Mouse (Mus musculus) thymus, postnatal 14 days (tissue): ENCODE measurements at regions not wholly inside any gene's neighbourhood (a gene's known extent, or its start where the extent isn't known, plus 50 kb on each side); places are given as distances from the start of the nearest gene placed in this dataset.
"Not testable (repeated sequence)": the region's sequence is repeated elsewhere in the genome, so short reads cannot be mapped to it uniquely, and the experiment has no call there.

ENCODE experiments used
- DNase-seq: peaks from one replicate; pipeline ENCODE4 v3.0.0; 2021

- no peak for DNase-seq
These were observed 497.2 kb upstream of the Pdzrn3 start for GRCm38 (mm10) chr6:101874894-101875293.

- DNase-seq, result no peak
These were observed 481.2 kb upstream of the Pdzrn3 start for GRCm38 (mm10) chr6:101858895-101859294.

GRCm38 (mm10) chr6:101840695-101841094 lies 463.0 kb upstream of the Pdzrn3 start:
- no peak for DNase-seq

GRCm38 (mm10) chr6:101837563-101837962 lies 459.9 kb upstream of the Pdzrn3 start:
- no peak for DNase-seq

- DNase-seq, result no peak
These were observed 416.3 kb upstream of the Pdzrn3 start for GRCm38 (mm10) chr6:101793986-101794385.

- DNase-seq, result no peak
These were observed 400.2 kb upstream of the Pdzrn3 start for GRCm38 (mm10) chr6:101777864-101778263.

- DNase-seq, result no peak
These were observed 395.5 kb upstream of the Pdzrn3 start for GRCm38 (mm10) chr6:101773151-101773550.

GRCm38 (mm10) chr6:101735107-101735506 lies 357.4 kb upstream of the Pdzrn3 start:
- no peak for DNase-seq

GRCm38 (mm10) chr6:101720513-101720912 lies 342.8 kb upstream of the Pdzrn3 start:
- DNase-seq, result no peak

GRCm38 (mm10) chr6:101689684-101690083 lies 312.0 kb upstream of the Pdzrn3 start:
- no peak for DNase-seq

GRCm38 (mm10) chr6:101686578-101686977 lies 308.9 kb upstream of the Pdzrn3 start:
- no peak for DNase-seq

- DNase-seq, result no peak
These were observed 308.0 kb upstream of the Pdzrn3 start for GRCm38 (mm10) chr6:101685734-101686133.

GRCm38 (mm10) chr6:101684390-101684789 lies 306.7 kb upstream of the Pdzrn3 start:
- DNase-seq, result peak; percentile 5

- DNase-seq, result no peak
These were observed 297.1 kb upstream of the Pdzrn3 start for GRCm38 (mm10) chr6:101674846-101675245.

GRCm38 (mm10) chr6:101670770-101671169 lies 293.1 kb upstream of the Pdzrn3 start:
- DNase-seq, result no peak

- no peak for DNase-seq
These were observed 291.6 kb upstream of the Pdzrn3 start for GRCm38 (mm10) chr6:101669118-101669845.

- DNase-seq, result no peak
These were observed 276.7 kb upstream of the Pdzrn3 start for GRCm38 (mm10) chr6:101654351-101654750.

- not testable (repeated sequence) for DNase-seq
These were observed 272.7 kb upstream of the Pdzrn3 start for GRCm38 (mm10) chr6:101650348-101650747.

- DNase-seq, result no peak
These were observed 239.6 kb upstream of the Pdzrn3 start for GRCm38 (mm10) chr6:101617295-101617694.

- no peak for DNase-seq
These were observed 239.1 kb upstream of the Pdzrn3 start for GRCm38 (mm10) chr6:101616776-101617175.

- no peak for DNase-seq
These were observed 231.3 kb upstream of the Pdzrn3 start for GRCm38 (mm10) chr6:101609015-101609414.

- no peak for DNase-seq
These were observed 225.4 kb upstream of the Pdzrn3 start for GRCm38 (mm10) chr6:101603083-101603482.

- no peak for DNase-seq
These were observed 219.3 kb upstream of the Pdzrn3 start for GRCm38 (mm10) chr6:101596995-101597394.

- no peak for DNase-seq
These were observed 216.3 kb upstream of the Pdzrn3 start for GRCm38 (mm10) chr6:101593782-101594641.
